Mouse (Mus musculus) intestine, postnatal 0 days (tissue): ENCODE measurements at regions not wholly inside any gene's neighbourhood (a gene's known extent, or its start where the extent isn't known, plus 50 kb on each side); places are given as distances from the start of the nearest gene placed in this dataset.
A peak's percentile ranks its signal among the peaks of the same experiment; 100 is the strongest.

Experiments used
- ATAC-seq: fragments of 200-750 bp; cut with Nextera tagmentation; 2 replicates; pipeline ENCODE4 v1.8.0; 2017; ENCODE audit warnings: mild to moderate bottlenecking, moderate TSS enrichment, moderate library complexity
- H3K27ac ChIP-seq: fragments of 300-500 bp; sonication (generic); 2 replicates; pipeline ENCODE4 v1.5.1; 2014; ENCODE audit warnings: mild to moderate bottlenecking, low read depth, low read length, moderate library complexity
- H3K27me3 ChIP-seq: fragments of 300-500 bp; sonication (generic); replicated peaks from 2 replicates; pipeline ENCODE4 v1.6.1; 2014; ENCODE audit warnings: low read length, mixed read lengths; ENCODE audit not compliant: control insufficient read depth, insufficient read depth
- H3K36me3 ChIP-seq: fragments of 300-500 bp; sonication (generic); 2 replicates; pipeline ENCODE4 v1.6.1; 2014; ENCODE audit warnings: mild to moderate bottlenecking, moderate library complexity; ENCODE audit not compliant: control insufficient read depth, insufficient read depth
- H3K4me1 ChIP-seq: fragments of 300-500 bp; sonication (generic); replicated peaks from 2 replicates; pipeline ENCODE4 v1.6.1; 2014; ENCODE audit warnings: antibody characterized with exemption, low read length, mixed read lengths; ENCODE audit not compliant: control insufficient read depth, insufficient read depth
- H3K4me2 ChIP-seq: fragments of 300-500 bp; sonication (generic); replicated peaks from 2 replicates; pipeline ENCODE4 v1.6.1; 2014; ENCODE audit warnings: low read depth, mild to moderate bottlenecking, moderate library complexity
- H3K4me3 ChIP-seq: fragments of 300-500 bp; sonication (generic); 2 replicates; pipeline ENCODE4 v1.5.1; 2014; ENCODE audit warnings: low read depth, low read length
- H3K9ac ChIP-seq: fragments of 300-500 bp; sonication (generic); 2 replicates; pipeline ENCODE4 v1.6.1; 2014; ENCODE audit warnings: mild to moderate bottlenecking, low read depth, low read length
- H3K9me3 ChIP-seq: fragments of 300-500 bp; sonication (generic); 2 replicates; pipeline ENCODE4 v1.6.1; 2016; ENCODE audit warnings: mixed run types; ENCODE audit not compliant: control insufficient read depth
- CTCF ChIP-seq: sonication (generic); IDR thresholded peaks from 2 replicates; pipeline ENCODE4 v1.5.1; 2016; ENCODE audit warnings: low read depth, mild to moderate bottlenecking, control low read depth, antibody characterized with exemption, moderate library complexity
- WGBS: fragments of 180-500 bp; shearing (Covaris S2); extraction: QIAGEN DNeasy Blood & Tissue Kit; methylation state at CpG from one replicate; pipeline ENCODE4 v1.1.7; 2014; 5-methylcytosine and 5-hydroxymethylcytosine counted together

GRCm38 (mm10) chr12:54561981-54562380, 94.4 kb downstream of the Sptssa start:
- no peaks in the 10 kb centered on the region for H3K36me3 ChIP-seq
- H3K4me2 ChIP-seq = no peak overlapping the region
- no peak overlapping the region for H3K27ac ChIP-seq
- no peaks in the 10 kb centered on the region for H3K27me3 ChIP-seq
- 92% methylated on average over 4 of the region's 4 CpGs for WGBS
- H3K4me3 ChIP-seq = no peak overlapping the region
- H3K9ac ChIP-seq = no peak overlapping the region
- TF ChIP-seq CTCF = no peak
- ATAC-seq = no peak
- no peaks in the 10 kb centered on the region for H3K4me1 ChIP-seq
- H3K9me3 ChIP-seq = no peaks in the 10 kb centered on the region

GRCm38 (mm10) chr12:54558106-54558505, 98.3 kb downstream of the Sptssa start:
- H3K4me2 ChIP-seq = no peak overlapping the region
- H3K27ac ChIP-seq = no peak overlapping the region
- WGBS = 25% methylated on average over 2 of the region's 2 CpGs
- TF ChIP-seq CTCF = peak; percentile 85
- no peak overlapping the region for H3K4me3 ChIP-seq
- ATAC-seq = no peak
- no peaks in the 10 kb centered on the region for H3K36me3 ChIP-seq
- H3K9me3 ChIP-seq = no peaks in the 10 kb centered on the region
- no peaks in the 10 kb centered on the region for H3K27me3 ChIP-seq
- H3K9ac ChIP-seq = no peak overlapping the region
- H3K4me1 ChIP-seq = no peaks in the 10 kb centered on the region

- TF ChIP-seq CTCF = no peak
- no peaks in the 10 kb centered on the region for H3K9me3 ChIP-seq
- WGBS = 69% methylated on average over 9 of the region's 9 CpGs
- H3K27me3 ChIP-seq = no peaks in the 10 kb centered on the region
- no peak overlapping the region for H3K9ac ChIP-seq
- no peak overlapping the region for H3K4me2 ChIP-seq
- no peak overlapping the region for H3K4me3 ChIP-seq
- no peaks in the 10 kb centered on the region for H3K36me3 ChIP-seq
- ATAC-seq = peak; percentile 28; the same call in 1 of the 2 replicates
- H3K27ac ChIP-seq = no peak overlapping the region
- no peaks in the 10 kb centered on the region for H3K4me1 ChIP-seq
These were observed 106.7 kb downstream of the Sptssa start for GRCm38 (mm10) chr12:54549659-54550058.

- Histone ChIP-seq H3K9ac (no peak overlapping the region), H3K4me1 (no peaks in the 10 kb centered on the region), H3K27ac (no peak overlapping the region), H3K27me3 (no peaks in the 10 kb centered on the region), H3K4me2 (peak overlapping the region; percentile 32), H3K4me3 (no peak overlapping the region), H3K9me3 (no peaks in the 10 kb centered on the region), H3K36me3 (no peaks in the 10 kb centered on the region)
- 0 out of 2 replicates have a peak, but pooled peaks have one; percentile 53 for ATAC-seq
- 36% methylated on average over 16 of the region's 16 CpGs for WGBS
- peak; percentile 95 for TF ChIP-seq CTCF
These were observed 110.4 kb downstream of the Sptssa start for GRCm38 (mm10) chr12:54545821-54546608.

GRCm38 (mm10) chr12:54538320-54538705, 118.1 kb downstream of the Sptssa start:
- H3K27ac ChIP-seq = no peak overlapping the region
- no peak for TF ChIP-seq CTCF
- H3K4me3 ChIP-seq = no peak overlapping the region
- H3K9me3 ChIP-seq = no peaks in the 10 kb centered on the region
- no peaks in the 10 kb centered on the region for H3K27me3 ChIP-seq
- ATAC-seq = peak; percentile 62; the same call in 1 of the 2 replicates
- no peaks in the 10 kb centered on the region for H3K4me1 ChIP-seq
- WGBS = 52% methylated on average over 4 of the region's 4 CpGs
- H3K9ac ChIP-seq = no peak overlapping the region
- H3K36me3 ChIP-seq = no peaks in the 10 kb centered on the region
- H3K4me2 ChIP-seq = no peak overlapping the region

- H3K36me3 ChIP-seq = no peaks in the 10 kb centered on the region
- WGBS = 72% methylated on average over 7 of the region's 7 CpGs
- no peaks in the 10 kb centered on the region for H3K27me3 ChIP-seq
- no peak overlapping the region for H3K27ac ChIP-seq
- H3K4me3 ChIP-seq = no peak overlapping the region
- H3K4me2 ChIP-seq = no peak overlapping the region
- no peaks in the 10 kb centered on the region for H3K9me3 ChIP-seq
- H3K4me1 ChIP-seq = no peaks in the 10 kb centered on the region
- no peak for ATAC-seq
- TF ChIP-seq CTCF = no peak
- no peak overlapping the region for H3K9ac ChIP-seq
These were observed 118.6 kb downstream of the Sptssa start for GRCm38 (mm10) chr12:54537690-54538319.
